Mouse (Mus musculus) frontal cortex, adult (tissue): ENCODE measurements at regions not wholly inside any gene's neighbourhood (a gene's known extent, or its start where the extent isn't known, plus 50 kb on each side); places are given as distances from the start of the nearest gene placed in this dataset.

Experiments
- ATAC-seq: cut with Nextera tagmentation; 2 replicates; pipeline ENCODE4 v1.9.2; 2017; ENCODE audit warnings: mild to moderate bottlenecking, moderate library complexity, mixed read lengths; ENCODE audit not compliant: low TSS enrichment

GRCm38 (mm10) chr3:70957470-70957869 lies 950.1 kb downstream of the Otol1 start:
- ATAC-seq, result no peak

GRCm38 (mm10) chr3:70962498-70962897 lies 955.1 kb downstream of the Otol1 start:
- ATAC-seq, result peak; percentile 91

- peak; percentile 59; the same call in 1 of the 2 replicates for ATAC-seq
Measured at GRCm38 (mm10) chr3:70976945-70977344, 969.5 kb downstream of the Otol1 start.

- no peak for ATAC-seq
Measured at GRCm38 (mm10) chr3:70990916-70991315, 983.5 kb downstream of the Otol1 start.

- no peak for ATAC-seq
Measured at GRCm38 (mm10) chr3:71003052-71003451, 995.6 kb downstream of the Otol1 start.
